Mouse (Mus musculus): ENCODE measurements at regions not wholly inside any gene's neighbourhood (a gene's known extent, or its start where the extent isn't known, plus 50 kb on each side); places are given as distances from the start of the nearest gene placed in this dataset.

DNA sequence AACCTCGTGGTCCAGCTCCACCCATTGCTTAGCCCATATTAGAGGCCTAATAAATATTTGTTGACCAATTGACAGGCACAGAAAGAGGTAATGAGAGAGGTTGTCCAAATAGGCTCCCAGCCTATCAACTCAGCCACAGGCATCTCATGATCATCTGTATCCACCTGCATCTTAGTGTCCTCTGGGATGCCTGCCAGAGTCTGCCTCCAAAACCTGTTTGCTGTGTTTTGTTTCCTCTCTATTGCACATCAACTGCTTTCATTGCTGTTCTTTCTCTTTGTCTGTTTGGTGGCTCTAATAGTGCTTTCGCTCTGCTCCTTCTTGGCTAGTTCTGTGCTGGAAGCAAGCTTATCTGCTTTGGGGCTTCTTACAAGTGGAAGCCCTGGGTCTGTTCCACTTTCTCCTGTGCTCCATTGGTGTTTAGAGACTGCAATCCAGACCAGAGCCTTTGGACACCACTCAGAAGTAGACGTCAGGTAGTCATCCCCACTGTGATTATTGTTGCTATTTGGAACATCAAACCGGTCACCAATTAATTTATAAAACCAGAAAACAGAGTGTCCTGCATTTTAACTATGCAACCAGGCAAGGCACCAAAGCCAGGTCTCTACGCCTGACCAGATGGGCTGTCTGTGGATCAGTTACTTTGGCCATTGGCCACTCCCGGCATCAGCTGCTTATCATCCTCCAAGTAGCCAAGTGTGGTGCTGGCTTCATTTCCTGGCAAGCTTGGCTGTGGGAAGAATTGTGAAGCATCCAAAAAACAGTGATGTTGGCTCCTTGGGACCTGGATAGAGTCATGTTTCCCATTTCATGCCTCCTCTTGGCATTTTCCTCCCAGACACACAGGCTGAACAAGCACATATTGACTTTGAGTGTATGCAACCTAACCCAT lies 74.5 kb upstream of the Hs3st4 start:
- 76% methylated on average over 6 of the region's 6 CpGs for WGBS
- H3K4me1 ChIP-seq (replicated peaks) = no peaks in the 10 kb centered on the region

DNA sequence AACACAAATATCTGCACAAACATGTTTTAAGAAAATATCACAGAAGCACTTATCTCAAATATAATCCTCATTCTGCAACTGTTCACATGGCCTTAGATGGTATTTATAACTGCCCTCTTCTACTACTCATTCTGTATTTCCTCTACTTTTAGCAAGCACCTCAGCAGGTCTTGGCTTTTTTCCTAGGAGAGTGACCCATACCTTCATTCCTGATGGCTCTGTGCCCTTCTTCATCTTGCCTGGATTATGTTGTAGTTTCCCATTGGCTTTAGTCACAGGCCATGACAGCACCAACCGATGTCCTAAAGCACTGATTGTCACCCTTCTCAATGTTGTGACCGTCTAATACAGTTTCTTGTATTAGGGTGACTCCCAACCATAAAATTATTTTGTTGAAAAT lies 61.2 kb upstream of the Hs3st4 start:
- no peaks in the 10 kb centered on the region for H3K9me3 ChIP-seq (replicated peaks)
- H3K27ac ChIP-seq (ENCODE audit: poor library complexity, severe bottlenecking) = no peak overlapping the region
- H3K36me3 ChIP-seq = no peaks in the 10 kb centered on the region
- no peak overlapping the region for H3K4me3 ChIP-seq
- H3K4me1 ChIP-seq (replicated peaks) = no peaks in the 10 kb centered on the region
- 87% methylated on average over 2 of the region's 2 CpGs for WGBS
- H3K27me3 ChIP-seq (replicated peaks) = no peaks in the 10 kb centered on the region
- H3K4me2 ChIP-seq = no peak overlapping the region
- no peak overlapping the region for H3K9ac ChIP-seq
- ATAC-seq (ENCODE audit: insufficient number of reproducible peaks, low FRiP score) = no peak

More for the DNA sequence above, 74.5 kb upstream of the Hs3st4 start:
- Histone ChIP-seq H3K9me3 (replicated peaks) (no peaks in the 10 kb centered on the region), H3K27ac (ENCODE audit: poor library complexity, severe bottlenecking) (no peak overlapping the region), H3K4me3 (no peak overlapping the region), H3K36me3 (no peaks in the 10 kb centered on the region), H3K9ac (no peak overlapping the region), H3K4me2 (no peak overlapping the region), H3K27me3 (replicated peaks) (no peaks in the 10 kb centered on the region)
- no peak for ATAC-seq (ENCODE audit: insufficient number of reproducible peaks, low FRiP score)

DNA sequence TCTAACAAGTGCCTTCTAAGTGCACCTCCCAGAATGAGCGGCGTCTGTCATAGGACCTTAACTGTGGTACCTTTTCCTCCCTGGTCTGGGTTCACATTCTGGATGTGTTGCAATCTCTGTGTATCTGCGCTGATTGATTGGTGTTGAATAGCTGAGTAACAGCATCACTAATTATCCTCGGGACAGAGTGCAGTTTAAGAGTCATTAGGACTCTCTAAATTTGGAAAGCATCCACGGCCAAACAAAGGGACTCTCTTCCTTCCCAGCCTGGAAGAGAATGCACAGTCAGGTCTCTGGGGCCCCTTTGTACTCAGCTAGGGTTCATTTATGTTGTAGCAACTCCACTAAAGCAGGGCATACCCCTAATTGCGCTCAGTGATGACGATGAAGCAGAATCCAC lies 50.2 kb upstream of the Hs3st4 start:
- Histone ChIP-seq H3K4me2 (no peak overlapping the region), H3K27ac (ENCODE audit: poor library complexity, severe bottlenecking) (no peak overlapping the region), H3K36me3 (no peaks in the 10 kb centered on the region), H3K4me1 (replicated peaks) (no peaks in the 10 kb centered on the region), H3K4me3 (no peak overlapping the region), H3K9me3 (replicated peaks) (no peaks in the 10 kb centered on the region), H3K9ac (no peak overlapping the region), H3K27me3 (replicated peaks) (no peaks in the 10 kb centered on the region)
- ATAC-seq (ENCODE audit: insufficient number of reproducible peaks, low FRiP score) = no peak
- 74% methylated on average over 7 of the region's 7 CpGs for WGBS
